Mouse (Mus musculus) liver, embryonic 12.5 days (tissue): Measurements from ENCODE around the gene Agpat3. TPM values are rescaled to one million over a fixed set of nuclear protein-coding genes. Genes with fewer than 3 reads are reported as not detected.

Source experiments
- ATAC-seq: fragments of 200-750 bp; cut with Nextera tagmentation; 2 replicates; pipeline ENCODE4 v1.8.0; 2017; ENCODE audit warnings: moderate number of reproducible peaks, mild to moderate bottlenecking, moderate library complexity
- H3K27ac ChIP-seq: fragments of 300-500 bp; sonication (generic); 2 replicates; pipeline ENCODE4 v1.5.1; 2016; ENCODE audit warnings: mild to moderate bottlenecking
- H3K27me3 ChIP-seq: fragments of 300-500 bp; sonication (generic); replicated peaks from 2 replicates; pipeline ENCODE4 v1.6.1; 2016; ENCODE audit warnings: mild to moderate bottlenecking, moderate library complexity
- H3K36me3 ChIP-seq: fragments of 300-500 bp; sonication (generic); 2 replicates; pipeline ENCODE4 v1.6.1; 2016; ENCODE audit warnings: mild to moderate bottlenecking, moderate library complexity
- H3K4me1 ChIP-seq: fragments of 300-500 bp; sonication (generic); 2 replicates; pipeline ENCODE4 v1.6.1; 2016
- H3K4me2 ChIP-seq: fragments of 300-500 bp; sonication (generic); 2 replicates; pipeline ENCODE4 v1.6.1; 2016; ENCODE audit warnings: mild to moderate bottlenecking, moderate library complexity
- H3K4me3 ChIP-seq: fragments of 300-500 bp; sonication (generic); 2 replicates; pipeline ENCODE4 v1.5.1; 2016; ENCODE audit warnings: mild to moderate bottlenecking, moderate library complexity
- H3K9ac ChIP-seq: fragments of 300-500 bp; sonication (generic); 2 replicates; pipeline ENCODE4 v1.6.1; 2016; ENCODE audit warnings: mild to moderate bottlenecking, moderate library complexity
- H3K9me3 ChIP-seq: fragments of 300-500 bp; sonication (generic); replicated peaks from 2 replicates; pipeline ENCODE4 v1.6.1; 2016; ENCODE audit warnings: mild to moderate bottlenecking, moderate library complexity
- WGBS: fragments of 180-500 bp; shearing (Covaris S2); methylation state at CpG from one replicate; pipeline ENCODE4 v1.1.7; 2016; ENCODE audit not compliant: insufficient replicate concordance; 5-methylcytosine and 5-hydroxymethylcytosine counted together
- polyA plus RNA-seq: library from polyadenylated mRNA; unstranded; fragments of >200 nt; fragmentation: Nextera tagmentation; extraction: Ambion mirVana; gene quantifications from 2 replicates; pipeline ENCODE4 v1.2.1, GENCODE M21; 2016

The Agpat3 gene
- polyA plus RNA-seq, 1 experiment from 2014 or later = 25.3 TPM

GRCm38 (mm10) chr10:78358266-78358665 is 6.0 kb upstream of the Agpat3 start:
- Histone ChIP-seq H3K9ac (no peak overlapping the region), H3K4me3 (no peak overlapping the region), H3K4me1 (peaks cover 10% of the 10 kb centered on the region; the same call in 1 of the 2 replicates), H3K36me3 (no peaks in the 10 kb centered on the region), H3K27me3 (peaks cover 40% of the 10 kb centered on the region), H3K4me2 (no peak overlapping the region), H3K27ac (no peak overlapping the region), H3K9me3 (no peaks in the 10 kb centered on the region)
- 65% methylated on average over 4 of the region's 4 CpGs for WGBS
- ATAC-seq = no peak

GRCm38 (mm10) chr10:78357742-78358141 is 5.5 kb upstream of the Agpat3 start:
- 66% methylated on average over 5 of the region's 5 CpGs for WGBS

GRCm38 (mm10) chr10:78355931-78356593 is 3.8 kb upstream of the Agpat3 start:
- Histone ChIP-seq H3K9ac (no peak overlapping the region), H3K4me3 (no peak overlapping the region), H3K9me3 (no peaks in the 10 kb centered on the region), H3K4me1 (peaks cover 14% of the 10 kb centered on the region), H3K27me3 (peaks cover 57% of the 10 kb centered on the region), H3K4me2 (no peak overlapping the region), H3K27ac (no peak overlapping the region), H3K36me3 (no peaks in the 10 kb centered on the region)
- 34% methylated on average over 1 of the region's 1 CpGs for WGBS
- ATAC-seq = no peak

More at GRCm38 (mm10) chr10:78357742-78358141, 5.5 kb upstream of the Agpat3 start:
- no peak overlapping the region for H3K27ac ChIP-seq
- no peak overlapping the region for H3K4me3 ChIP-seq
- peaks cover 10% of the 10 kb centered on the region; the same call in 1 of the 2 replicates for H3K4me1 ChIP-seq
- no peak for ATAC-seq
- peaks cover 41% of the 10 kb centered on the region for H3K27me3 ChIP-seq
- no peaks in the 10 kb centered on the region for H3K36me3 ChIP-seq
- H3K9me3 ChIP-seq = no peaks in the 10 kb centered on the region
- H3K4me2 ChIP-seq = no peak overlapping the region
- no peak overlapping the region for H3K9ac ChIP-seq

- H3K27me3 ChIP-seq = peaks cover 77% of the 10 kb centered on the region
- no peak overlapping the region for H3K4me2 ChIP-seq
- peaks cover 28% of the 10 kb centered on the region for H3K4me1 ChIP-seq
- H3K36me3 ChIP-seq = 0 out of 2 replicates have a peak, but pooled peaks cover under 1% of the 10 kb centered on the region
- no peak overlapping the region for H3K4me3 ChIP-seq
- H3K27ac ChIP-seq = no peak overlapping the region
- 66% methylated on average over 4 of the region's 4 CpGs for WGBS
- no peak overlapping the region for H3K9ac ChIP-seq
- ATAC-seq = no peak
- no peaks in the 10 kb centered on the region for H3K9me3 ChIP-seq
These were observed 907 bp upstream of the Agpat3 start for GRCm38 (mm10) chr10:78353196-78353595.

DNA sequence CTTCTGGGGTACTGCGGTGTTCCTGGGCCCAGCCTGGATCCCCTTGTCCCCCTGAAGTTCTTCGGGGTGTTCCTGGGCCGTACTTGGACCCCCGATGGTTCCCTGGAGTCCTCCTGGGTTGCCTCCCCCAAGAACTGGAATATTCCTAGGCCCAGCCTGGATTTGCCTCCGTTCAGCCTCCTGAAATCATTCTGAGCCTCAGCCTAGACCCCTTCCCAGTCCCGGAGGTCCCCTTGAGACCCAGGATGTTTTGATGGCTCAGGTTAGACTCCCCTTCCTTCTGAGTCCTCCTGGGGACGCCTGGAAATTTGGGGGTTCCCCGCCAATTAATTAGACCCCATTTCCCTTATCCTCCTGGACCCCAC is 359 bp upstream of the Agpat3 start:
- H3K4me2 ChIP-seq = peak overlapping the region; percentile 89
- WGBS = 29% methylated on average over 8 of the region's 8 CpGs

GRCm38 (mm10) chr10:78351564-78351886 is 764 bp downstream of the Agpat3 start:
- WGBS = 6% methylated on average over 13 of the region's 13 CpGs
- Histone ChIP-seq H3K27me3 (peaks cover 81% of the 10 kb centered on the region), H3K9ac (peak overlapping the region; percentile 77), H3K4me3 (peak overlapping the region; percentile 71), H3K4me2 (peak overlapping the region; percentile 89), H3K36me3 (0 out of 2 replicates have a peak, but pooled peaks cover 3% of the 10 kb centered on the region), H3K27ac (0 out of 2 replicates have a peak overlapping the region, but pooled peaks have one; percentile 40), H3K4me1 (peaks cover 22% of the 10 kb centered on the region), H3K9me3 (no peaks in the 10 kb centered on the region)
- ATAC-seq = peak; percentile 8; the same call in 1 of the 2 replicates

More for the DNA sequence above, 359 bp upstream of the Agpat3 start:
- no peaks in the 10 kb centered on the region for H3K9me3 ChIP-seq
- ATAC-seq = no peak
- H3K36me3 ChIP-seq = 0 out of 2 replicates have a peak, but pooled peaks cover 3% of the 10 kb centered on the region
- H3K27me3 ChIP-seq = peaks cover 81% of the 10 kb centered on the region
- H3K9ac ChIP-seq = peak overlapping the region; percentile 77
- no peak overlapping the region for H3K27ac ChIP-seq
- peaks cover 23% of the 10 kb centered on the region for H3K4me1 ChIP-seq
- H3K4me3 ChIP-seq = peak overlapping the region; percentile 71

DNA sequence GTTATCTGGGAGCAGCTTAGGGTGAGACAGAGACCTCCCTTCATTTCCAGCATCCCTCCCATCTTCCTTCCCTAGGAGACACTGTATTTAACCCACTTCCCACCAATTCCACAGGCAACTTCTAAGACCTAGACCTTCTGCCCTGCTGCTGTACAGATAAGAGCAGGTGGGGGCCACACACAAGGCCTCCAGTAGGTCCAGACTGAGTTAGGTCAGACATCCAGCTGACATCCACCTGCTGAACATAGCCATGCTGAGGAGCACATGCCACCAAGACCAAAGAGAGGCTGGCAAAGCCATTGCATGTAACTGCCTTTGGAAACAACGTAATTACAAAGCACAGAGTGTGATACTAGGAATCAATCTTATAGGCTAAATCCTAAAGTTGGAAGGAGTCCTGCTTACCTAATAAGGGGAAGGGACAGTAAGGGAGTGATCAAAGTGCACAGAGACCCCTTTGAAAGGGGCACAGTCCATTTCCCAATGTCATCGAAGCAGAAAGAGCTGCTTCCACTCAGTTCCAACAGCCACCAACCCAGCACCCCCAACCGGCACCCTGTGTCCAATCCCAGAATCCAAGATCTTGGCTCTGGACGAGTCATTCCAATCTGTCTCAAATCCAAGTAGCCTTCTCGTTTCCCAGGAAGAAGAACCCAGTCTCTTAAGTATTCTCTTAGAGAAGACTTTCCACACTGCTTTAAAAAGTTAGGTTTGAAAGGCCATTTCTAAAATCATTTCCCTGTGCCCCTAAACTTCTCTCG is 1.3 kb downstream of the Agpat3 start:
- peak overlapping the region; percentile 77 for H3K9ac ChIP-seq
- H3K27me3 ChIP-seq = peaks cover 80% of the 10 kb centered on the region
- H3K4me1 ChIP-seq = peaks cover 22% of the 10 kb centered on the region
- peak overlapping the region; percentile 89 for H3K4me2 ChIP-seq
- H3K36me3 ChIP-seq = 0 out of 2 replicates have a peak, but pooled peaks cover 3% of the 10 kb centered on the region
- 42% methylated on average over 6 of the region's 6 CpGs for WGBS
- H3K4me3 ChIP-seq = peak overlapping the region; percentile 71
- H3K9me3 ChIP-seq = no peaks in the 10 kb centered on the region
- no peak for ATAC-seq
- no peak overlapping the region for H3K27ac ChIP-seq

GRCm38 (mm10) chr10:78349464-78350165 is 2.7 kb downstream of the Agpat3 start:
- 67% methylated on average over 15 of the region's 15 CpGs for WGBS
- peaks cover 71% of the 10 kb centered on the region for H3K27me3 ChIP-seq
- no peak overlapping the region for H3K27ac ChIP-seq
- peaks cover 22% of the 10 kb centered on the region for H3K4me1 ChIP-seq
- 0 out of 2 replicates have a peak, but pooled peaks cover 3% of the 10 kb centered on the region for H3K36me3 ChIP-seq
- H3K4me3 ChIP-seq = no peak overlapping the region
- H3K9me3 ChIP-seq = no peaks in the 10 kb centered on the region
- H3K4me2 ChIP-seq = peak overlapping the region; percentile 89; the same call in 1 of the 2 replicates
- no peak for ATAC-seq
- H3K9ac ChIP-seq = no peak overlapping the region

- no peak overlapping the region for H3K4me2 ChIP-seq
- no peak overlapping the region for H3K4me3 ChIP-seq
- H3K36me3 ChIP-seq = 0 out of 2 replicates have a peak, but pooled peaks cover 3% of the 10 kb centered on the region
- WGBS = 76% methylated on average over 5 of the region's 5 CpGs
- no peak for ATAC-seq
- peaks cover 57% of the 10 kb centered on the region for H3K27me3 ChIP-seq
- no peak overlapping the region for H3K27ac ChIP-seq
- H3K4me1 ChIP-seq = peaks cover 22% of the 10 kb centered on the region
- H3K9me3 ChIP-seq = no peaks in the 10 kb centered on the region
- H3K9ac ChIP-seq = no peak overlapping the region
These were observed 4.1 kb downstream of the Agpat3 start for GRCm38 (mm10) chr10:78348211-78348610.

DNA sequence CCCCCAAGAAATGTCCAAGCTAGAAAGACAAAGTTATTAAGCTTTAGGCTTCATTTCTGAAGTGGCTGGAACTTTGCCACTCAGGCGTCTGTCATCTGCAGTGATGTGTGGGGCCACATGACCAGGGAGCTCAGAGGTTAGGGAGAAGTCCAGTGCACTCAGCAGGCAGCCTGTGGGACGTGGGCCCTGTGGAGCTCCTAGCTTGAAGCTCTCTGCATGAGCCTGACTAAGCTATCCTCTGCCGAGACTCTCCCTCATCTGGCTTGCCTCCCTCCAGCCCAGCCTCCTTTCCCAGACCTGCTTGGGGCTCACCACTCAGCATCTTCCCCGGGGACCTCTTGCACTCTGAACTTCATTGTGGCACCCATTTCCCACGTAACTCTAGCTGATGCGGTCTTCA is 4.8 kb downstream of the Agpat3 start:
- Histone ChIP-seq H3K9ac (no peak overlapping the region), H3K4me2 (no peak overlapping the region), H3K36me3 (0 out of 2 replicates have a peak, but pooled peaks cover 3% of the 10 kb centered on the region), H3K4me3 (no peak overlapping the region), H3K27me3 (peaks cover 50% of the 10 kb centered on the region), H3K9me3 (no peaks in the 10 kb centered on the region), H3K4me1 (peaks cover 22% of the 10 kb centered on the region), H3K27ac (no peak overlapping the region)
- WGBS = 75% methylated on average over 6 of the region's 6 CpGs
- ATAC-seq = no peak

GRCm38 (mm10) chr10:78345466-78345865 is 6.8 kb downstream of the Agpat3 start:
- no peak for ATAC-seq
- H3K9ac ChIP-seq = no peak overlapping the region
- peaks cover 11% of the 10 kb centered on the region for H3K4me1 ChIP-seq
- no peaks in the 10 kb centered on the region for H3K9me3 ChIP-seq
- peaks cover 29% of the 10 kb centered on the region for H3K27me3 ChIP-seq
- H3K4me2 ChIP-seq = no peak overlapping the region
- WGBS = 61% methylated on average over 2 of the region's 2 CpGs
- H3K36me3 ChIP-seq = 0 out of 2 replicates have a peak, but pooled peaks cover 3% of the 10 kb centered on the region
- no peak overlapping the region for H3K27ac ChIP-seq
- H3K4me3 ChIP-seq = no peak overlapping the region
